Mouse (Mus musculus) c-Kit-positive CD71-negative TER-119-negative erythroid progenitor cells, embryonic 14.5 days (primary cell): Measurements from ENCODE around the gene Trmt1.

Experiments used
- DNase-seq: peaks from one replicate; pipeline ENCODE4 v3.0.0-alpha.2; 2013; ENCODE audit warnings: low read depth

Trmt1 gene

DNA sequence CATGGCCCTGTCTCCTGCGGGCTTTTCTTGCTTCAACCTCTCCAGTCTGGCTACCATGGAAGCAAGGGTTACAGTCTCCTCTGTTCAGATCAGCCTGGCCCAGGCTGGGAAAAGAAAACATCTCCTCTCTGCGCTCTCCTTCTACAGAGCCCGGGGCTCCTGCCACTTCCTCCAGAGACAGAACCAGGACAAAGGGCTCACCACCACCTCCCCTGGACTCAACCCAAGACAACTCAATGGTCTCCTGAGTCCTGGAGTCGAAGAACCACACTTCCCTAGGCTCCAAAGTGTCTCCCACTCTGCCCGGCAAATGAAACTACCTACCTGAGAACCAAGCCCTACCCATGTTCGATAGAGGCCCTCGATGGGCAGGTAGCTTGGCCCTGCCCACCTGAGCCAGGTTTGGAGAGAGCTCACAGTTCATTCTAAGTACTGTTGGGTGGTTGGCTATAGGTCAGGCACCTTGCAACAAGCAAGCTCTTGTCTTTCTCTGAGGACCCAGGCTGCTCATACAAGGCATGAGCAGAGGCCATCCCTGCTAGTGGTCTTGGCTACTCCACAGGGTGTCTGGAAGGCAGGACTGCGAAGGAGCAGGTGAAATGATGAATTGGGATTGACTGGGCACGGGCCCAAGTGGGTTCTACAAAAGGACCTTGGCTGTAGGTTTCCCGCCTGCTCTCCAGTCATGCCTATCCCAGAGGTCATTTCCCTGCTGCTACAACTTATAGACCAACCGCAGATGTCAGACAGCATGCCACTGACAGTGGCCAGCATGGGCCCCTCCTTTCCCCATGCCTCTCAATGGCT lies 45.5 kb downstream of the Trmt1 start:
- DNase-seq, result no peak

GRCm38 (mm10) chr8:84732545-84732944 lies 46.4 kb downstream of the Trmt1 start:
- no peak for DNase-seq

GRCm38 (mm10) chr8:84732996-84733395 lies 46.9 kb downstream of the Trmt1 start:
- no peak for DNase-seq

- DNase-seq, result no peak
Measured at GRCm38 (mm10) chr8:84733959-84734358, 47.9 kb downstream of the Trmt1 start.

DNA sequence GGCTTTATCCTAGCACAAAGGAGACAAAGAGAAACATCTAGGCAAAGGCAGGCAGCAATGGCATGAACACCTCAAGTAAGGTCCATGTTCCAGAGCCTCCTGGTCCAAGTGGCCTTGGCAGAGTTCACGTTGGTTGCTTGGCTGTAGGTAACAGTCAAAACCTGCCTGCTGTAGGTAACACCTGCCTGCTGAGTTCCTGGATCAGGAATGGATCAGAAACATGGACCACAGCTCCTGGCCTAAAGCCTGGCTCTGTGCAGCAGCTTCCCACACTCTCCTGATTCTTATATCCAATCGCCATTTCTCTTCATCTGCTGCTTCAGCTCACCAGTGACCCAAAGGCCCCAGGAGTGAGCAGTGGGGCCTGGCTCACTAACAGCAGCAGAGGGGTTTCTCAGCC lies 48.6 kb downstream of the Trmt1 start:
- no peak for DNase-seq

DNA sequence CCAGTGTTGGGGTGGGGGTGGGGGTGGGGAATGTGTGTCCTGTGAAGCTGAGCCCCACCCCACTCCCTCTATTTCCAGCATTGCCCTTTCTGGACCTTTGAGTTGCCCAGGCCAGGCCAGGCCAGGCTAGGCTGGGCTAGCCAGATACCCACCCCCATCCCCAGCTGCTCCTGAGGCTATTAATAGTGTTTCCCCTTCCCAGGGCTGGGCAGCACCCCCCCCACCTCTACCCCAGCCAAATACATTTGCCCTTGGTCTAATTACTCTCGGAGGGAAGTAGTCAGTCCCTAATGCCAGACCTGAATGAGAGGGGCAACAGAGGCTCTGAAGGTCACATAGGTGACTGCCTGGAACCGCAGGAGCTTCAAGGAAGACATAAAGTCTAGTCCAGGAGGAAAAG lies 49.5 kb downstream of the Trmt1 start:
- no peak for DNase-seq

- DNase-seq, result no peak
Measured at GRCm38 (mm10) chr8:84736521-84736920, 50.4 kb downstream of the Trmt1 start.

- DNase-seq, result peak; percentile 85
Measured at GRCm38 (mm10) chr8:84737608-84738007, 51.5 kb downstream of the Trmt1 start.

DNA sequence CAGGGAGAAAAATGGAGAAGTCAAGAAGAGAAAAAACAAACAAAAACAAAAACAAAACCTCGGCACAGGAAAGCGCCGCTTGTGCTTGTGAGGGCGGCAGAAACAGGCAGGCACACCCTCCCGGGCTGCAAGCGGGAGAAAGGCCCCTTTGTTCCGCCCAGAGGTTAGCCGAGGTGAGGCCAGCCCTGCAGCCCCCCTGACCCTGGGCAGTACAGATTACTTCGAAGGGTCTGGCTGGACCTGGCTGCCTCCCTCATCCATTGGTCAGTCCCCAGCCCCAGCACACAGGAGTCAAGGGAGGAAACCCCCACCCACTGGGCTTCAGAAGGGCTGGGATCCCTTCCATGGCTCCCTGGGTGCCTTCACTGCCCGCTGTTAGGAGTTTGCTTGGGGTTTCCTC lies 52.2 kb downstream of the Trmt1 start:
- no peak for DNase-seq

GRCm38 (mm10) chr8:84738715-84739400 lies 52.8 kb downstream of the Trmt1 start:
- DNase-seq, result no peak

DNA sequence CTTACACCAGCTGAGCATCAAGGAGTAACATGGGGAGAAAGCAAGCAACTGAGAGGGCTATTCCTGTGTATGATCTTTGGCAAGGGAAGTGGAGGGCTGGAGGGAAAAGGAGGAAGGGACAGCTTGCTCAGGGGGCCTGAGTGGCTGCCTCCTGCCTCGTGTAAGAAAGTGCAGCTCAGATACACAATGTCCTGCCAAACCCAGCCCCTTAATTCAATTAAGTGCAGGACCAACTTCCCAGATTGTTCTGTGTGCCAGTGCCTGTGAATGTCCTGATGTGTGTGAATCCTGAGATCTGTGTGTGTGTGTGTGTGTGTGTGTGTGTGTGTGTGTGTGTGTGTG lies 53.3 kb downstream of the Trmt1 start:
- DNase-seq, result no peak

DNA sequence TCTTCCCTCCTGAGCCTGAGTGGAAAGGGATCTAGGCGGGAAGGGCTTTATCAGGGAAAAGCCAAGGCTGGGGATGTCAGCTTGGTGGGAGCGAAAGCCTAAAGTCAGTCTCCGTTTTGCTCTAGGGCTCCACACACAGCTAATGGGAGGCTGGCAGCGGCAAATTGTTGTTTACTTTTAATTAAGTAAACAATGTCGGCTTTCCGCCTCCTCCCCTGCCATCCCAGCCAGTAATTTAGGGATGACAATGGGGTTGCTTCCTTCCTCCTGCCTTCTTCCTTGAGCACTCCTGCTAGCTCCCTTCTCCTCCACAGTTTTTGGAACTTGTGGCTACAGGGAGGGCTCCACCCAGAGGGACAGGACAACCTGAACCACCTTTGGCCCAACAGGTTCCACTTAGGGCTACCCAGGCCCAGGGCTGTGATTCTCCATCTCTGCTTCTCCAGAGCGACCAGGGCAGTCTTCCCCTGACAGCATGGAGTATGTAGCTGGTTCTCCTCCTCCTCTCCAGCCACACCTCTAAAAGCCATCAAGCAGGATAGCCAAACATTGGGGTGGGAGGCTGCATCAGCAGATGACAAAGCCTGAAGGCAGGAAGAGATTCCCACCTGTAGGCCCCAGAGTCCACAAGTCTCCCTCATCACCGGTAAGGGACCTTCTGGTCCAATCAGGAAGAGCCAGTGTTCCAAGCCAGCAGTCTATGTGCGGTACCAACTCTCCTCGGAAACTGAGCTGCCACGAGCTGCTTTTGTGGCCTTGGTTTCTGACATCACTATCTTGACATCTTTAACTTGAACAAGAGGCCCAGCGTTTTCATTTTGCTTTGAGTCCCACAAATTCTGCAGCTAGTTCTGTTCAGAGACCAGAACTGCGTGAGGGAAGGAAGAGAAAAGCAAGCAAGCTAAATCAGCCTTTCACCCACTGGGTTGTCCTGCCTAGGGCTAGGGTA lies 55.1 kb downstream of the Trmt1 start:
- no peak for DNase-seq

- no peak for DNase-seq
Measured at GRCm38 (mm10) chr8:84742171-84743053, 56.3 kb downstream of the Trmt1 start.

DNA sequence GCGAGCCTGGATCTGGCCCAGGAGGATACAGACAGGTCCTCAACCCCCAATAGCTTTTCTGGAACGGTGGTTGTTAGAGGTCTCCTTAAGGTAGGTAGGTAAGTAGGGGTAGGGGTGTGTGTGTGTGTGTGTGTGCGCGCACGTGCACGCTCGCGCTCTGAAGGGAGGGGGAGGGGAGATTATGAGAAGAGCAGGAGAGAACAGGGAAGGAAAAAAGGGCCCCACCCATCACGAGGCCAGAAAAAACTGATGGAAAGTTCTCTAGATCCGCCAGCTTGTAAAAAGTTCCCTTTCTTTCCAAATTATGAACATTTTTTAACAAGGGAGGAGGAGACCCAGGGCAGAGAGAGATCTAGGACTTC lies 56.9 kb downstream of the Trmt1 start:
- no peak for DNase-seq

DNA sequence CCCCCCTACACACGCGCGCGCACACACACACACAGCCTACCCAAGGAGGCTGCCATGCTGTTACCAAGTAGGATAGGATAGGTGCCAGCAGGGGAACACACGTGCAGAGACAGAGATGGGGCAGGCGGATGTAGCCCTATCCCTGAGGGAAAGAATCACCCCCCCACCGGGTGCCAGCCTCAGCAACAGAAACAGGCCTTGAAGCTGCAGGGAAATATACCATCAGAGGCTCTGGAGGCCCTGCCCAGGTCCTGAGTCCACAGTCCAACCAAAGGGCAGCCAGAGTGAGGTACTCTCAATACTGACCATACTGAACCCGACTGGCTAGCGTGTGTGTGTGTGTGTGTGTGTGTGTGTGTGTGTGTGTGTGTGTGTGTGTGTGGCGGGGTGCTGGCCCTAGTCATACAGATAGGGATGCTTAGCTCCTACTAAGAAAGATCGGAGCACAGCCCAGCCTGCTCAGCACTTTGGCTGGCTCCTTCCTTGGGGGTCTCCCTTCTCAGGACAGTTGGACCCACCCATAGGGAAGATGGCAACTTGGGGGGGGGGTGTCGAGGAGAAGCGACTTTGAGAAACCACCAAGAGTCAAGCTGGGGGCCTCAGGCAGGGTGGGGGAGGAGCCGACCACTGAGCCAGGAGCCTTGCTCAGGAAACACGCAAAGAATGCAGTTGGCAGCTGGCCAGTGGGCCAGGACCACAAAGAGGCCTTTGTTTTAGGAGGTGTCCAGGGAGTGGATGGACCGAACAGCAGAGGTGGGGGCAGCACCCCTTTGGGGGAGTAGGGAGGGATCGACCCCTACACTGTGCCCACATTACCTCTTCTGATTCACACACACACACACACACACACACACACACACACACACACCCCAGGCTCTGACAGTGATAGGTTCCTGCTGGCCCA lies 57.7 kb downstream of the Trmt1 start:
- no peak for DNase-seq

DNA sequence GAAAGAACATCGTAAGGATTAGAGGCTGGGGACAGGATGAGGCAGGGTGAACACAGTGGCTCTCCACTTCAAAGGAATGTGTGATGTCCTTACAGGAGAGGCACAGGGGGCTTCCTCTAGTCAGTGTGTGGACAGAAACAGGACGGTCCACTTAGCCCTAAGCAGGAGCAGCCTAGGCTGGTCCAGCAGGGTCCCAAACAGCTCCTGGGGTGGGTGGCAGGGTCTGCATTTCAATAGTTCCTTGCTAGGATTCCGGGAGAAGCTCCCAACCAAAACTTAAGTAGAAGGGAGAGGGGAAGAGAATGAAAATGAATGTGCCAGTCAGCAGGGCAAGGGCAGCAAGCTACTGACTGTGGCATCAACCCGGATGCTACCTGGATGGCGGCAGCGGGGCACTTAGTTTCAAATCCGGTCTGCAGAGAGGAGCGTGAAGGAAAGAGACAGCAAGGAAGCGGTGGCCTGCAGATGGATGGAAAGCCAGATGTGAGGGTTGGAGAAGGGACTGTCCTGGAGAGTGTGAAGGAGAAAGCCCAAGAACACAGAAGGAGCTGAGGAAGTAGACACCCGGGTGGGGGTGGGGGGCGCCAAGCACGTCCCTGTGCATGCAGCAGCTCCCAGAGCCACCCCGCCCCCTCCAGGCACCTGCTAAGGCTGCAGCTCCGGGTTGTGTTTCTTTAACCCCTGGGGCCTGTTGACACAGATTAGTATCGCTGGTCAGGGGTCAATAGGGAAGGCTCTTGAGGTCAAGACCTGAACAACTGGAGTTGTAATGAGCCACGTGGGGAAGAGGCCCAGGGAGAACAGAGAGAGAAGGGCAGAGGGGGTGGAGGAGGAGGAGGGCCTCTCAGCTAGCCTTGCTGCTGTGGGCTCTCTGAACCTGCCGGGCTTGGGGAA lies 59.2 kb downstream of the Trmt1 start:
- DNase-seq, result no peak
